Mouse (Mus musculus) spleen, adult 2 months (tissue): ENCODE results near the gene Mboat1.

Source experiments
- CTCF ChIP-seq: fragments of 200-500 bp; IDR thresholded peaks from 2 replicates; pipeline ENCODE4 v1.5.1; 2011; ENCODE audit warnings: mild to moderate bottlenecking, inconsistent platforms; ENCODE audit not compliant: insufficient read depth, insufficient read length, insufficient replicate concordance; ENCODE audit errors: extremely low read depth
- POLR2A ChIP-seq: fragments of 200-500 bp; IDR thresholded peaks from 2 replicates; pipeline ENCODE4 v1.6.1; 2011; ENCODE audit warnings: low read depth, low read length, inconsistent platforms

- TF ChIP-seq CTCF (no peak), POLR2A (no peak)
Measured at GRCm38 (mm10) chr13:30263681-30264080, 127.4 kb downstream of the Mboat1 start.
